ENCODE assay signal across 9 mouse cellular contexts in the genomic region with DNA sequence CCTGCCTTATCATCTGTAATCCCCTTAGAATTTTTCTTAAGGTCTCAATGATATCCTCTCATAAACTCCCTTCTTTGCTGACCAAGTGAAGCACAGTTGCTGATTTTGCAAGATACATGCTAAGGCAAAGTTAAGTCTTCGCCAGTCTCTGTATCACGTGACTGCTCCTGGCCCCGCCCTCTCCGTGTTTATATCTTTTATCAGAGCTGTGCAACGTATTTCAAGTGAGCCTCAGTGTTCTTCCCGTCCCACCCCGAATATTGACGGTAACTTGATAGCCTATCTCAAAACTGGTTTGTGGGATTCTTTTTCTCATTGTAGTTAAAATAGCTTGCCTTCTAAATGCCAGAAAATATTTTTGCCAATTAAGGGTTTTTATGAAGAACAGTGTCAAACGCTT. TPM values are rescaled to one million over a fixed set of nuclear protein-coding genes. Genes with fewer than 3 reads are reported as not detected.
DNase-seq lines count a peak whose midpoint lies in the region; ATAC-seq and TF ChIP-seq lines count a peak whose summit lies in the region.
"Had no signal": no experiment of that assay in that cellular context is flagged by ENCODE, and none has a peak within 500 bp of the region (broad histone marks: within the 10 kb centered on the region; RNA-seq: fewer than 3 reads in every experiment).

No protein-coding gene starts in this region.

- peaks cover 27% of the 10 kb centered on the region for H3K4me1 ChIP-seq in embryonic facial prominence, embryonic 14.5 days (ENCODE audit: control insufficient read depth, insufficient read depth, low read length)
- H3K4me1 ChIP-seq in heart, embryonic 15.5 days (replicated peaks), result peaks cover 9% of the 10 kb centered on the region

- WGBS in embryonic facial prominence, embryonic 14.5 days, result 22% methylated on average over 9 of the region's 9 CpGs
- 26% methylated on average over 9 of the region's 9 CpGs for WGBS in heart, embryonic 15.5 days

- H3K36me3 ChIP-seq in embryonic facial prominence, embryonic 14.5 days (ENCODE audit: control insufficient read depth, insufficient read depth, low read length), result no peaks in the 10 kb centered on the region
- no peaks in the 10 kb centered on the region for H3K36me3 ChIP-seq in heart, embryonic 15.5 days

- intact Hi-C loops in left cerebral cortex, adult 2 months (cut with DNase I), result no loop called here

- H3K9ac ChIP-seq in embryonic facial prominence, embryonic 14.5 days (ENCODE audit: low read depth, low read length), result peak overlapping the region; percentile 47
- H3K9ac ChIP-seq in heart, embryonic 15.5 days, result peak overlapping the region; percentile 25; the same call in 1 of the 2 replicates

- no peaks in the 10 kb centered on the region for H3K27me3 ChIP-seq in embryonic facial prominence, embryonic 14.5 days (replicated peaks; ENCODE audit: control insufficient read depth, insufficient read depth, low read length)
- no peaks in the 10 kb centered on the region for H3K27me3 ChIP-seq in heart, embryonic 15.5 days

- no peaks in the 10 kb centered on the region for H3K9me3 ChIP-seq in embryonic facial prominence, embryonic 14.5 days (ENCODE audit: control insufficient read depth, low read length)
- no peaks in the 10 kb centered on the region for H3K9me3 ChIP-seq in heart, embryonic 15.5 days (replicated peaks)
- H3K9me3 ChIP-seq: megakaryocyte, embryonic 14.5 days had no signal

- H3K4me3 ChIP-seq in left cerebral cortex, adult 2 months, result peak overlapping the region; percentile 40
- peak overlapping the region; percentile 19 for H3K4me3 ChIP-seq in embryonic facial prominence, embryonic 14.5 days (ENCODE audit: low read depth, low read length)
- peak overlapping the region; percentile 34 for H3K4me3 ChIP-seq in heart, embryonic 15.5 days
- H3K4me3 ChIP-seq: megakaryocyte, embryonic 14.5 days had no signal

- no peak for TF ChIP-seq CTCF in left cerebral cortex, adult 2 months (IDR thresholded peaks at IDR 0.05)

- ATAC-seq in embryonic facial prominence, embryonic 14.5 days (ENCODE audit: low read depth), result peak; percentile 62; the same call in 1 of the 2 replicates
- ATAC-seq in heart, embryonic 15.5 days (replicated peaks; ENCODE audit: insufficient number of reproducible peaks, insufficient read depth, low FRiP score, low read depth), result no peak
- peak; percentile 94 for ATAC-seq in megakaryocyte-erythroid progenitor cell, adult 5-6 weeks (replicated peaks; ENCODE audit: low FRiP score, low TSS enrichment, poor library complexity, severe bottlenecking)

- peak overlapping the region; percentile 47 for H3K4me2 ChIP-seq in embryonic facial prominence, embryonic 14.5 days (ENCODE audit: low read depth, low read length)
- peak overlapping the region; percentile 52 for H3K4me2 ChIP-seq in heart, embryonic 15.5 days

- no peak for DNase-seq in left cerebral cortex, adult 2 months (ENCODE audit: extremely low spot score in 1 of 2, low spot score in 2 of 2)
- no peak for DNase-seq in left cerebral cortex, adult 9 months (ENCODE audit: low spot score in 2 of 2)
- peak; percentile 89 for DNase-seq in embryonic facial prominence, embryonic 14.5 days (ENCODE audit: low spot score)
- peak; percentile 81 to 87 for DNase-seq in kidney, postnatal 25 days
- DNase-seq in urinary bladder, postnatal 25 days (ENCODE audit: low spot score), result peak; percentile 54
- no peak for DNase-seq in cerebellum, adult 9-10 months

- no peak overlapping the region for H3K27ac ChIP-seq in left cerebral cortex, adult 2 months
- H3K27ac ChIP-seq in embryonic facial prominence, embryonic 14.5 days (replicated peaks; ENCODE audit: low read depth, low read length), result peak overlapping the region; percentile 85
- H3K27ac ChIP-seq in heart, embryonic 15.5 days, result peak overlapping the region; percentile 81

RNA-seq across cellular contexts. Expression of a gene that starts 29.5 kb away (rescaled TPM):
- 10 to 100 TPM; 28.6 to 30.3 TPM for total RNA-seq in left cerebral cortex, adult 2 months (2021)
- 21.7 and 25.8 TPM in 2 replicates for polyA plus RNA-seq in embryonic facial prominence, embryonic 14.5 days (2014; fragmentation: Nextera tagmentation; extraction: Ambion mirVana)
- 16.9 and 19.0 TPM in 2 replicates for polyA plus RNA-seq in heart, embryonic 15.5 days (2015; fragmentation: Nextera tagmentation; extraction: Ambion mirVana)
- 31.2 and 31.9 TPM in 2 replicates for total RNA-seq in megakaryocyte-erythroid progenitor cell, adult 5-6 weeks (2014; fragmentation: Nextera tagmentation)
- total RNA-seq in megakaryocyte-erythroid progenitor cell, adult 5-6 weeks (2017), result 22.0 and 27.5 TPM in 2 replicates

RNA-seq across cellular contexts. Expression of a gene that starts 30.3 kb away (rescaled TPM):
- 10 to 100 TPM; 11.5 to 11.9 TPM for total RNA-seq in left cerebral cortex, adult 2 months (2021)
- 16.0 and 16.8 TPM in 2 replicates for polyA plus RNA-seq in embryonic facial prominence, embryonic 14.5 days (2014; fragmentation: Nextera tagmentation; extraction: Ambion mirVana)
- polyA plus RNA-seq in heart, embryonic 15.5 days (2015; fragmentation: Nextera tagmentation; extraction: Ambion mirVana), result 14.0 and 15.0 TPM in 2 replicates
- 7.5 and 9.5 TPM in 2 replicates for total RNA-seq in megakaryocyte-erythroid progenitor cell, adult 5-6 weeks (2014; fragmentation: Nextera tagmentation)
- 11.5 and 17.2 TPM in 2 replicates for total RNA-seq in megakaryocyte-erythroid progenitor cell, adult 5-6 weeks (2017)

RNA-seq across cellular contexts. Expression of a gene that starts 59.0 kb away (rescaled TPM):
- total RNA-seq in left cerebral cortex, adult 2 months (2021), result 10 to 100 TPM; 21.3 to 21.8 TPM
- polyA plus RNA-seq in embryonic facial prominence, embryonic 14.5 days (2014; fragmentation: Nextera tagmentation; extraction: Ambion mirVana), result 19.3 and 20.9 TPM in 2 replicates
- 7.7 and 9.8 TPM in 2 replicates for polyA plus RNA-seq in heart, embryonic 15.5 days (2015; fragmentation: Nextera tagmentation; extraction: Ambion mirVana)
- total RNA-seq in megakaryocyte-erythroid progenitor cell, adult 5-6 weeks (2014; fragmentation: Nextera tagmentation), result 5.1 and 11.6 TPM in 2 replicates
- total RNA-seq in megakaryocyte-erythroid progenitor cell, adult 5-6 weeks (2017), result 10.4 and 12.0 TPM in 2 replicates

Comparison
In these comparisons a context has a peak if more than half of its experiments do, and no peak if none do; other contexts are left out.
1. DNase-seq: peak in embryonic facial prominence, embryonic 14.5 days (single experiment), kidney, postnatal 25 days (2 of 2) and urinary bladder, postnatal 25 days (single experiment); none in left cerebral cortex, adult 2 months (0 of 2), left cerebral cortex, adult 9 months (0 of 2) and cerebellum, adult 9-10 months (single experiment).
2. Peak in every context shown above with its lines, with median percentiles within 50 percentile points of each other: H3K4me3 ChIP-seq.